Mouse (Mus musculus): ENCODE measurements at regions not wholly inside any gene's neighbourhood (a gene's known extent, or its start where the extent isn't known, plus 50 kb on each side); places are given as distances from the start of the nearest gene placed in this dataset.

DNA sequence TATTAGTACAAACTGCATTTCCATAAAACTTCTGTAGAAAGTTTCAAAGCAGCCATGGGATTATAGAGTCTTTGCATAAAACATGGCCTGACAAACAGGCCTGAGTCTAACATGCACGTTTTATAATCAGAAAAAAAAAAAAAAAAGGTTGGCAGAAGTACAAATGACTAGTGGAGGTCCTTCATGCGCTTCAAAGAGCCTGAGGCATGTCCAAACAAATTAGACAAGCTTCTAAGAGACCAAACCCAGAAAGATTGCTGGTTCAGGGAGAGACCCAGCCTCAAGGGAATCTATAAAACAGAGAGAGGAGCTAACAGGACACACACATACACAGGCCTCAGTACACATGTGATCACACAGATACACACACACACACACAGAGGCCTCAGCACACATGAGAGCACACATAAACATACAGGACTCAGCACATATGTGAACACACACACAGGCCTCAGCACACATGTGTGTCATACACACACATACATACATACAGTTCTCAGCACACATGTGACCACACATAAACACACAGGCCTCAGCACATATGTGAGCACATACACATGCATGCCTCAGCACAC, 57.0 kb upstream of the Gnaq start:
- DNase-seq (ENCODE audit: low read depth, low spot score): no peak

DNA sequence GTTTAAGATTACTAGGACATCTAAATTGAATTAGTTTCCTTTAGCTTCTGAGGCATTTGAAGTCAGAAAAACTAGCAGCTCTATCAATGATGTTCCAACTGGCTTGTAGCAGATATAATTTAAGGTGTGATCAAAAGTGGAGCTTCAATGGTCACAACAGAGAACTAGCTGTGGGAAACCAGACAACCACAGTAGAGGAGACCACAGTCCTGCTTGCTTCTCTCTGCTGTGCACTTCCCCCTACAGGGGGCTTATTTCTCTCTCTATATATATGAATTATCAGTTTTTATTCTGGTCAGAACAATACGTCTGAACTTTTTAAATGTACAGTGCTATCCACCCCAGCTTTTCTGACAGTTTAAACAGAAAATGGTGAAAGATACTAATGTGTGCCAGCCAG, 57.6 kb upstream of the Gnaq start:
- no peak for DNase-seq (ENCODE audit: low read depth, low spot score)

DNA sequence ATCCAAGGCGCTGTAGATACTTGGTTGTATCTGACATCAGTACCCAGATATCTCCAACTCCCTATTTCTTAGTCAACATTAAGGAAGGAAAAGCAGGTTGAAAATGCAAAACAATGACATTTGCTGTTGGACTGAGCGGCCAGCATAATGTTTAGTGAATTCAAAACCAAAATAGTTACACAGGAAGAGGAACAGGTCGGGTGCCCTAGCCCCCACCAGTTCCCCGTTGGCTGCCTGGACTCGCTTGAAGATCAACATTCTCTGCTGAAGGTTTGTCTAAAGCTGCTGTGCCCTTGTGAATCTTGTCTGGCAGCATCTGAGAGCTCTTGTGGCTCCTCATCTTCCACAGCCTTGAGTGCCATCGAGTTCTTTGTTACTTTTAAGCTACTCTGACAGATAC, 65.3 kb upstream of the Gnaq start:
- DNase-seq (ENCODE audit: low read depth, low spot score): no peak

DNA sequence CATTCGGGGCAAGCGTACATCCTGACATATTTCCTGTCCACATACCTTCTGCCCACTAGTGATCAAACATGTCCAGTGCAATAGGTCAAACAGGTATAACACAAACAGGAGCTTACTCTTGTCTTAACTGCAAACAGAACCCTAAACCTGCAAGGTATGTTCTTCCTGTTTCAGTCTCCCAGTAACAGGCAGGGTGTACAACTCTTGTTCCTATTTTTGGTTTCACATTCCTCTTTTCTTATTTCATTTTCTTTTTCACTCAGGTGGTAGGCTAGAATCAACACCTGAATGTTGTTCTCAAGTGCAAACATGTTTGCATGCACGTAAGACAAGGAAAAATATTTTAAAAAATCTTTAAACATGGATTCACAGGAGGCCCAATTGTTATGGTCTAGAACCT, 67.7 kb upstream of the Gnaq start:
- DNase-seq (ENCODE audit: low read depth, low spot score): no peak

DNA sequence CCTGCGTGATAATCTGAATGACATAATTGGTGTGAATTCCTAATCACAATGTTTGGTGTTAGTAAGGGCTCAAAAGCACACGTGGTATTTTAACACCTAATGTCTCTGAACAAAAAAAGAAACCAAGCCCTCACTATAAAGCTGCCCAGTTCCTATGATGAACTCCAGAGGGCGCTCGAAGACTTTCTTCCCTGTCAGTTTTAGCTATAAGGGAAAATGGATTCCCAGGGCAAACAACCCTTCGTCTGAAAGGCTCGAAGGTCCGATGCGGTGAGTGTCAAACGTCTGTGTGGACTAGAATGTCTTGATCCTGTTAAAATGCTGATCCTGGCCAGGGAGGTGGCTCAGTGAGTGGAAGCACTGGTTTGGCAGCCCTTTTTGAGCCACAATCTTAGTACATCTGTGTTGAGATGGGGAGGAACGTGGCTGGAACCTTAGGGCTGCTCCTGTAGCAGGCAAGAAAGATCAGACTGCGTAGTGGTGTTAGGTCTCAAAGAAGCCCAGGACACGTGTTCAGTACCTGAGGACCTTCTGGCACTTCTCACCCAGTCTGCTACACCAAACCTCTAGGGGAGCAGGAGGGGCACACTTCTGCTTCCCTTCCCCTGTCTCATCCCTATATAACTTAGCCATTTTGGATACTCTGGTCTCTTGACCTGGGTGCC, 68.6 kb upstream of the Gnaq start:
- DNase-seq (ENCODE audit: low read depth, low spot score): peak; percentile 79

- DNase-seq (ENCODE audit: low read depth, low spot score): no peak
Measured at GRCm38 (mm10) chr19:16063533-16063915, 69.1 kb upstream of the Gnaq start.

DNA sequence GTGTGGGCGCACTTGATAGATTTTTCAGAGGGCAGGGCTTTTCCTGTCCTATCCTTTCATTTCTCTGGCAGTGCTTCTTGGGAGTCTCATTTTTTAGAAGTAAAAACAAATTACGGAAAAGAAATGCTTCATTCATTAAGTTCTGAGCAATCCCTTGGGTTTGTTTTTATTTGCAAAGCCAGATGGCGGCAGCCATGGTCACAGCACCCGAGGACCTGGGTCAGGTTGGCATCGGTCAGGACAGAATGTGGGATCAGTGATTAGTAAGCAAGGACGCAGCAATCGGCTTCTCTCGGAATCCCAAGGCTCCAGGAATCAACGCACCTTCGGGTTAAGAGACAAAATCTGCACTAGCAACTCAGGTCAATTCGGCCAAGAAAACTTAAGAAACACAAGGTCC, 70.8 kb upstream of the Gnaq start:
- DNase-seq (ENCODE audit: low read depth, low spot score): no peak

- no peak for DNase-seq (ENCODE audit: low read depth, low spot score)
Measured at GRCm38 (mm10) chr19:16059026-16059425, 73.6 kb upstream of the Gnaq start.

GRCm38 (mm10) chr19:16050220-16051055, 65.6 kb upstream of the Cep78 start:
- no peak for DNase-seq (ENCODE audit: low read depth, low spot score)

DNA sequence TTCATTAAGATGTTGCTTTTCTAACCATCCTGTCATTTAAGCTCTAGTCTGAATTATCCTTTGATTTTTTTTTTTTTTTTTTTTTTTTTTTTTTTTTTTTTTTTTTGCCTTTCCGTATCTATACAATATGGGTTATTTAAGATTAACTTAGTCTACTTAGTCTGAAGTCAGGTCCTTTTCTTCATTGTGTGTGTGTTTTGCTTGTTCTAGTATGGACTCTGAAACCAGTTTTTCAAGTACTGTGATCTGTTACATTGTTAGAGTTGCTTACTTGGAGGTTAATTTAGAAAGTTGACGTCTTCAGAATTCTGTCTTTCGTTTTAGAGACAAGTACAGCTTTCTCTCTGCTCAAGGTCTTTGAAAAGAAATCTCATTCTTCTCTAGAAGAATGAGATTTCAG, 64.9 kb upstream of the Cep78 start:
- DNase-seq (ENCODE audit: low read depth, low spot score): no peak

- DNase-seq (ENCODE audit: low read depth, low spot score): no peak
Measured at GRCm38 (mm10) chr19:16046977-16047376, 62.2 kb upstream of the Cep78 start.

DNA sequence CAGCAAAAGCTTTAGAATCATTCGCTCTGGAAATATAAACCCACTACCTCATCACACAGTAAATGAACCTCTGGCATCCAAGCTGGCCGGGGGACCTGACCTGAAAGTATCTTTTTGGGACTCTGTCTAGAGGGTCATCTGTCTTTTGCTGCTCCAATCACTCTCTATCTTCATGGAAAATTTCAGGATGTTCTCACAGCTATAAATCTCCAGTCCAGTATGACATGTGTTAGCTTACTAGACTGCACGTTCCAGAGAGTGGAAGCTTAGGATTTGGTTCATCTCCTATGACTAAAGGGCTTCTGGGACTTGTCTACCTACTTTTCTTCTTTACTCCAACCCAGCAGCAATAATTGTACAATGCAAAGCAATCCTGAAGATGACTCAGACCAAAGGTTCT, 60.5 kb upstream of the Cep78 start:
- DNase-seq (ENCODE audit: low read depth, low spot score): no peak

DNA sequence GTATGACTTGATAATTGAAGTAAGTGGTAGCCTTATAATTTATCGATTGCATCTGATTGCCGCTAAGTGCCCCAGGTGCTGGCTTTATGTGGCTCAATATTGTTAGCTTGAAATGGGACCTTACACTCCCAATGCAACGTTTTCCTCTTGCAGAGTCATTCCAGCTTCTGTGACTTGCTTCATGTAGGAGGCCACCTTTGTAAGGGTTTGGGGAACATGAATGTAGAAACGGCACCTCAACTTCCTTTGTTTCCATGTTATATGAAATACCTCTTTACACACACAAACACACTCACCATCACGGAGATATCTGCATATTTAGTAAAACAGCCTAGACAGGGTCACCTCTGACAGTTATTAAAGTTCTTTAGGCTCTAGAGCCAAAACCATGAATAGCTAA, 59.4 kb upstream of the Cep78 start:
- DNase-seq (ENCODE audit: low read depth, low spot score): no peak

DNA sequence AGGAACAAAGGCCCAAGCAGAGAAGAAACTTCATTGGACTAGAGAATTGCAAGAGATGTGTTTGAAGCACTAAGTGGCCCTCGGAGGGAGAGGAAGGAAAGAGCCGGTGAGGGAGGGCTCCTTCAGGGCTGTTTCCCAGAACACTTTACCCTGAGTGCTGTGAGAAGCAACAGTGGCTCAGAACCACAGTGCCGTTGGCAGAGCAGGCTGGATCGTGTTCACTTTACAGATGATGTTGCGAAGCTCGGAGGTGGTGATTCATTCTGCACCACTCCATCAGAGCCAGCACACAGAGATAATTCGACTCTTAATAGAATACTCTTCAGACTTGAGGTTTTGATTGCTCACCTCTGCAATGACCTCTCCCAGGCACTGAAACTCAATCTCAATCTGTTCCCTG, 58.2 kb upstream of the Cep78 start:
- no peak for DNase-seq (ENCODE audit: low read depth, low spot score)

- no peak for DNase-seq (ENCODE audit: low read depth, low spot score)
Measured at GRCm38 (mm10) chr19:16041891-16042290, 57.1 kb upstream of the Cep78 start.

DNA sequence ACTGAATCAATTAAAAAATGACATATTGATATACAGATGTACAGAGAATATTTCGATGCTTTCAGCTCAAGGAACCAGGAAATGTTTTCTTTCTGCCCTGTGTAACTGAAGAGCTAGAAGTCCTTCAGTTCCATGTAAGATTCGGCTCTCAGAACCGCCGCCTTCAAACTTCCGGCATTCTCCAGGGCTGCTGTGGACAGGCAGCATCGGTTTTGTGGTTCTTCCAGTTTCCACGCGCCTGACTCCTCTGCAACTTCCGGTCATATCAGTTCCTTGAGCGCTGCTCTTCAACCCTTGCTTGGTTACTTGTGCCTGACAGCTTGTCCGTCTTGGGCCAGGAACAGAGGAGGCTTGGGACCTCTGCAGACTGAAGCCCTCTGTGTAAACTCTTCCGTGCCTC, 53.0 kb upstream of the Cep78 start:
- DNase-seq (ENCODE audit: low read depth, low spot score): no peak
